Mouse (Mus musculus) leukemia stem cell, adult 10-12 weeks (primary cell): ENCODE measurements around the gene Olfr561. TPM values are rescaled to one million over a fixed set of nuclear protein-coding genes. Genes with fewer than 3 reads are reported as not detected.

Experiments used
- polyA plus RNA-seq: library from polyadenylated mRNA; stranded (reverse); fragments of >175 nt; gene quantifications from 2 replicates; pipeline ENCODE4 v1.2.3, GENCODE M21; 2012; ENCODE audit warnings: low replicate concordance

Gene Olfr561
- not detected in 2 replicates for polyA plus RNA-seq

GRCm38 (mm10) chr7:102770921-102771320, at the start of gene Olfr561:
Gene Olfr561, plus strand, starts transcription at chr7:102771221.

DNA sequence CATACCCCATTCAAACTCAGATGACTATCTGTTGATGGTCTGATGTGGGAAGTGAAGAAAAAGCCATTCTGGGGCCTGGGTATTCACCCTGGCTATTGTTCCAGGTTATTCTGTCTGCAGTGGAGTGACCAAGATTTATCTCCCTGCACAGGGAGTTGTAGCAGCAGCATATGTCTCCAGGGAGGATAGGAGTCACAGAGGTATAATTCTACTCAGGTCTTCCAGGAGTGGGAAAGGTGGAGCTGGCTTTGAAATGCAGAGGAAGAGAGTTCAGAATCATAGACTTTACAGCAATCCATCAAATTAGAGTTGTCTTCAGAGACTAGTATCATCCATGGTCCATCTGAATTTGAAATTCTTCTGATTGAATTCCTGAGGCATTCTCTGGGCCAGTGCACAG, 43.6 kb upstream of the Olfr561 start, which contains the start of gene Olfr559:
TSS of gene Olfr559 (minus strand) at position 101 of the 400 bp plus-strand sequence.

DNA sequence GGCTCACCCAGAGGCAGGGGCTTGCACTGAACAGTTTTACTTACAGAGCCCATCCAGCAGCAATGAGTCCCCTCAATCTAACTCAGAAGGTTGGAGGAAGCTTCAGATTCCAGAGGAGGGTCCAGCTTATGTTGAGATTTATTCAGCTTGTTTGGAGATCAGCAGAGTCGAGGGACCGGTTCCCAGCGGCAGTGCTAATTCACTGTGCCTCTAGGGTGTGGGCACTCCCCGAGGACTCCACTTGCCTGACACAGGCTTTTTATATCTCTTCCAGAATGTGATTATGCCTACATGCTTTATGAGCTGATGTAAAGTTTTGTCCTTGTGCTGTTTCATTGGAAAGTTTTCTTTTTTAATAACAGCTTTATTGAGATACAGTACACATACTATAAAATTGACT, 11.8 kb upstream of the Olfr561 start, which contains the start of the genes Olfr560 and Olfr78:
TSS of gene Olfr560 (minus strand) at position 101 of the 400 bp plus-strand sequence.
TSS of gene Olfr78 (minus strand) at position 206 of the 400 bp plus-strand sequence.

GRCm38 (mm10) chr7:102803180-102803579, 32.2 kb downstream of the Olfr561 start, which contains the start of gene Olfr564:
Gene Olfr564, plus strand, starts transcription at chr7:102803480.

Other genes starting within 250 kb of the Olfr561 start
- not detected in 2 replicates for gene Olfr547, start 236.5 kb upstream of the Olfr561 start, polyA plus RNA-seq
- not detected in 2 replicates for gene Olfr548-ps1, start 230.3 kb upstream of the Olfr561 start, polyA plus RNA-seq
- gene Olfr549, start 221.4 kb upstream of the Olfr561 start, polyA plus RNA-seq, result not detected in 2 replicates
- 2.1 and 6.2 TPM in 2 replicates for gene Trim21, start 205.7 kb upstream of the Olfr561 start, polyA plus RNA-seq
- gene Olfr550, start 199.8 kb upstream of the Olfr561 start, polyA plus RNA-seq, result not detected in 2 replicates
- not detected in 2 replicates for gene Olfr551, start 179.3 kb upstream of the Olfr561 start, polyA plus RNA-seq
- gene Olfr552, start 173.5 kb upstream of the Olfr561 start, polyA plus RNA-seq, result 0.06 TPM in 1 of 2 replicates, not detected in the other
- 0.37 TPM in 1 of 2 replicates, not detected in the other for gene Olfr553, start 153.0 kb upstream of the Olfr561 start, polyA plus RNA-seq
- gene Olfr554, start 132.8 kb upstream of the Olfr561 start, polyA plus RNA-seq, result 0.07 TPM in 1 of 2 replicates, not detected in the other
- not detected in 2 replicates for gene Olfr555, start 112.4 kb upstream of the Olfr561 start, polyA plus RNA-seq
- not detected in 2 replicates for gene Olfr556, start 106.3 kb upstream of the Olfr561 start, polyA plus RNA-seq
- gene Trim68, start 83.9 kb upstream of the Olfr561 start, polyA plus RNA-seq, result 0.35 and 1.2 TPM in 2 replicates
- not detected in 2 replicates for gene Olfr557, start 75.3 kb upstream of the Olfr561 start, polyA plus RNA-seq
- not detected in 2 replicates for gene Olfr558, start 69.0 kb upstream of the Olfr561 start, polyA plus RNA-seq
- not detected in 2 replicates for gene Olfr33, start 52.2 kb upstream of the Olfr561 start, polyA plus RNA-seq
- gene Olfr559, start 43.7 kb upstream of the Olfr561 start, polyA plus RNA-seq, result not detected in 2 replicates
- not detected in 2 replicates for gene Olfr560, start 11.9 kb upstream of the Olfr561 start, polyA plus RNA-seq
- gene Olfr78, start 11.8 kb upstream of the Olfr561 start, polyA plus RNA-seq, result not detected in 2 replicates
- gene Olfr564, start 32.3 kb downstream of the Olfr561 start, polyA plus RNA-seq, result not detected in 2 replicates
- gene Olfr566, start 87.5 kb downstream of the Olfr561 start, polyA plus RNA-seq, result not detected in 2 replicates
- gene Olfr568, start 105.9 kb downstream of the Olfr561 start, polyA plus RNA-seq, result not detected in 2 replicates
- not detected in 2 replicates for gene Olfr569, start 119.7 kb downstream of the Olfr561 start, polyA plus RNA-seq
- gene Olfr570, start 123.4 kb downstream of the Olfr561 start, polyA plus RNA-seq, result not detected in 2 replicates
- gene Olfr571, start 146.3 kb downstream of the Olfr561 start, polyA plus RNA-seq, result not detected in 2 replicates
- gene Olfr572, start 153.2 kb downstream of the Olfr561 start, polyA plus RNA-seq, result not detected in 2 replicates
- 0.21 TPM in 1 of 2 replicates, not detected in the other for gene Olfr573-ps1, start 171.4 kb downstream of the Olfr561 start, polyA plus RNA-seq
- not detected in 2 replicates for gene Olfr574, start 177.2 kb downstream of the Olfr561 start, polyA plus RNA-seq
- not detected in 2 replicates for gene Olfr575, start 187.6 kb downstream of the Olfr561 start, polyA plus RNA-seq
- gene Olfr576, start 191.4 kb downstream of the Olfr561 start, polyA plus RNA-seq, result not detected in 2 replicates
- gene Olfr577, start 204.7 kb downstream of the Olfr561 start, polyA plus RNA-seq, result not detected in 2 replicates
- not detected in 2 replicates for gene Olfr578, start 218.1 kb downstream of the Olfr561 start, polyA plus RNA-seq